Mouse (Mus musculus) forebrain, embryonic 15.5 days (tissue): ENCODE measurements around the gene Lypd5. TPM values are rescaled to one million over a fixed set of nuclear protein-coding genes. Genes with fewer than 3 reads are reported as not detected.

Experiments
- ATAC-seq: fragments of 200-750 bp; cut with Nextera tagmentation; replicated peaks from 2 replicates; pipeline ENCODE4 v1.8.0; 2017; ENCODE audit warnings: mild to moderate bottlenecking, moderate TSS enrichment, moderate library complexity
- H3K27ac ChIP-seq: fragments of 300-500 bp; sonication (generic); replicated peaks from 2 replicates; pipeline ENCODE4 v1.5.1; 2015; ENCODE audit warnings: mild to moderate bottlenecking, inconsistent platforms
- H3K27me3 ChIP-seq: fragments of 300-500 bp; sonication (generic); 2 replicates; pipeline ENCODE4 v1.6.1; 2015; ENCODE audit warnings: inconsistent platforms
- H3K36me3 ChIP-seq: fragments of 300-500 bp; sonication (generic); 2 replicates; pipeline ENCODE4 v1.6.1; 2015; ENCODE audit warnings: mild to moderate bottlenecking, inconsistent platforms
- H3K4me1 ChIP-seq: fragments of 300-500 bp; sonication (generic); 2 replicates; pipeline ENCODE4 v1.6.1; 2015; ENCODE audit warnings: inconsistent platforms
- H3K4me2 ChIP-seq: fragments of 300-500 bp; sonication (generic); replicated peaks from 2 replicates; pipeline ENCODE4 v1.6.1; 2015; ENCODE audit warnings: mild to moderate bottlenecking, inconsistent platforms
- H3K4me3 ChIP-seq: fragments of 300-500 bp; sonication (generic); 2 replicates; pipeline ENCODE4 v1.5.1; 2015; ENCODE audit warnings: mild to moderate bottlenecking, inconsistent platforms
- H3K9ac ChIP-seq: fragments of 300-500 bp; sonication (generic); replicated peaks from 2 replicates; pipeline ENCODE4 v1.6.1; 2015; ENCODE audit warnings: mild to moderate bottlenecking, inconsistent platforms
- H3K9me3 ChIP-seq: fragments of 300-500 bp; sonication (generic); 2 replicates; pipeline ENCODE4 v1.6.1; 2016; ENCODE audit warnings: inconsistent platforms
- WGBS: fragments of 180-500 bp; shearing (Covaris S2); methylation state at CpG from one replicate; pipeline ENCODE4 v1.1.7; 2015; ENCODE audit warnings: mixed read lengths; 5-methylcytosine and 5-hydroxymethylcytosine counted together
- polyA plus RNA-seq: library from polyadenylated mRNA; unstranded; fragments of >200 nt; fragmentation: Nextera tagmentation; extraction: Ambion mirVana; gene quantifications from 2 replicates; pipeline ENCODE4 v1.2.1, GENCODE M21; 2015

The Lypd5 gene
- polyA plus RNA-seq, 1 experiment from 2014 or later: not detected

DNA sequence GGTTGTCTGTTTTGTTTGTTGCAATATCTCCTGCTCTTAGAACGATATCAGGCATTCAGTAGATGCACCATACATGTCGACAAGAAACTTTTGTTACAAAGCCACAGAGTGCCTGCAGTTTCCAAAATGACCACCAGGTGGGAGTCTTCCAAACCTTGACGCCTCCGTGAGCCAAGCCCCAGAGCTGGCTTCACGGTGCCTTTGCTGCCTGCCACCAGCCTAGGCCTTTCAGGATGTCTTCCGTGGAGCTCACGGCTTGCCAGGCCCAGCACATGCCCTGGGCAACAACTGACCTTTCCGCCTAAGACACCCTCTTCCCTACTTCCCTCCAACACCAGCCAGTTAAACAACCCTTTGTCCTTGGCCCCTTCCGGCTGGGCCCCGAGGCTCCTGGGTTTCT lies 15.8 kb downstream of the Lypd5 start:
- H3K4me1 ChIP-seq: no peaks in the 10 kb centered on the region
- H3K27ac ChIP-seq: no peak overlapping the region
- H3K9me3 ChIP-seq: no peaks in the 10 kb centered on the region
- no peak overlapping the region for H3K9ac ChIP-seq
- H3K27me3 ChIP-seq: peaks cover 3% of the 10 kb centered on the region; the same call in 1 of the 2 replicates
- 21% methylated on average over 10 of the region's 10 CpGs for WGBS
- no peaks in the 10 kb centered on the region for H3K36me3 ChIP-seq
- H3K4me3 ChIP-seq: no peak overlapping the region
- no peak overlapping the region for H3K4me2 ChIP-seq
- ATAC-seq: peak; percentile 76

DNA sequence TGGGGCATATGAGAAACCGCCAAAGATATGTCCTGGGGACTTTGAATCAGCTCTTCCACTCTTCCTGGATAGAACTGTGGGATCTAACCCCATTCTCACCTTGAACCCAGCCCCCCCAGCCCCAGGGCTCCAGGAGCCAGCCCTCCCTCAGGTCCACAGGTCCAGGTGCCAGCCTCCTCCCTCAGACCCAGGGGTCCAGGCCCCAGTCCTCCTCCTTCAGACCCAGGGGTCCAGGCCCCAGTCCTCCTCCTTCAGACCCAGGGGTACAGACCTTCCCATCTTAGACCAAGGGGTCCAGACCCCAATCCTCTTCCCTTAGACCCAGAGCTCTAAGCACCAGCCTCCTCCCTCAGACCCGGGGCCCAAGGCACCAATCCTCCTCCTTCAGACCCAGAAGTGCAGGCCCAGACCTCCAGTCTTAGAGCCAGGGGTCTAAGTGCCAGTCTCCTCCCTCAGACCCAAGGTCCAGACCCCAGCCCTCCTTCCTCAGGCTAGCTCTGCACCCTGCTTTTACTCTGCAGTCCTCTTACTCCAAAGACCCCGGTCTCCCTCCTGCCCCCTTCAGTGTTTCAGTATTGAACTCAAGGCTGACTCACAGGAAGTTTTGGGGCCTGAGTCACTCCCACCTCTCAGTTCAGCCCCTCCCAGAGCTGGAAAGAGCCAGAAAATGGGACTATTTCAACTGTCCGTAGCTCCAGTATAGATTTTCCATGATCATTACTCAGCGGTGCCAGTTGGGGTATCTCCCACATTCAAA lies 16.4 kb downstream of the Lypd5 start:
- no peaks in the 10 kb centered on the region for H3K4me1 ChIP-seq
- H3K27ac ChIP-seq: no peak overlapping the region
- H3K27me3 ChIP-seq: peaks cover 3% of the 10 kb centered on the region; the same call in 1 of the 2 replicates
- peak; percentile 36 for ATAC-seq
- H3K9me3 ChIP-seq: no peaks in the 10 kb centered on the region
- no peaks in the 10 kb centered on the region for H3K36me3 ChIP-seq
- H3K4me3 ChIP-seq: no peak overlapping the region
- H3K4me2 ChIP-seq: no peak overlapping the region
- WGBS: 82% methylated on average over 5 of the region's 5 CpGs
- no peak overlapping the region for H3K9ac ChIP-seq

GRCm38 (mm10) chr7:24366716-24367632 lies 18.0 kb downstream of the Lypd5 start:
- no peaks in the 10 kb centered on the region for H3K4me1 ChIP-seq
- no peak overlapping the region for H3K4me3 ChIP-seq
- H3K36me3 ChIP-seq: no peaks in the 10 kb centered on the region
- H3K4me2 ChIP-seq: no peak overlapping the region
- H3K9ac ChIP-seq: no peak overlapping the region
- peaks cover 3% of the 10 kb centered on the region; the same call in 1 of the 2 replicates for H3K27me3 ChIP-seq
- WGBS: 75% methylated on average over 13 of the region's 15 CpGs
- no peaks in the 10 kb centered on the region for H3K9me3 ChIP-seq
- ATAC-seq: no peak
- H3K27ac ChIP-seq: no peak overlapping the region

DNA sequence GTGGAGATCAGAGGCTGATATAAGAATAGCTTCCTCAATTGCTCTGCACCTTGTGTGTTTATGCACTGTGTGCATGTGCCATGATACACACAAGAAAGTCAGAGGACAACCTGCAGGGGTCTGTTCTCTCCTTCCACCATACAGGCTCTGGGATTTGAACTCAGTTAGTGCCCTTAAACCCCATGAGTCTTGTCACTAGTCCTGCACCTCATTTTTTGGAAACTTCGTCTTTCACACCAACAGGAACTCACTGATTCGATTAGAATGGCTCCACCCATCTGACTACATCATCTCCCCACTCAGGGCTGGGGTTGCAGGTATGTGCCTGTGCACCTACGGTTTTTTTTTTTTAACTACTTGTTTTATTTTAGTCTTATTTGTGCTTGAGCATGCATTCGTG lies 19.2 kb downstream of the Lypd5 start:
- H3K36me3 ChIP-seq: no peaks in the 10 kb centered on the region
- H3K9me3 ChIP-seq: no peaks in the 10 kb centered on the region
- H3K27me3 ChIP-seq: peaks cover 3% of the 10 kb centered on the region; the same call in 1 of the 2 replicates
- no peak overlapping the region for H3K27ac ChIP-seq
- H3K9ac ChIP-seq: no peak overlapping the region
- H3K4me3 ChIP-seq: no peak overlapping the region
- WGBS: 65% methylated on average over 4 of the region's 4 CpGs
- no peak for ATAC-seq
- peaks cover 1% of the 10 kb centered on the region for H3K4me1 ChIP-seq
- H3K4me2 ChIP-seq: no peak overlapping the region

DNA sequence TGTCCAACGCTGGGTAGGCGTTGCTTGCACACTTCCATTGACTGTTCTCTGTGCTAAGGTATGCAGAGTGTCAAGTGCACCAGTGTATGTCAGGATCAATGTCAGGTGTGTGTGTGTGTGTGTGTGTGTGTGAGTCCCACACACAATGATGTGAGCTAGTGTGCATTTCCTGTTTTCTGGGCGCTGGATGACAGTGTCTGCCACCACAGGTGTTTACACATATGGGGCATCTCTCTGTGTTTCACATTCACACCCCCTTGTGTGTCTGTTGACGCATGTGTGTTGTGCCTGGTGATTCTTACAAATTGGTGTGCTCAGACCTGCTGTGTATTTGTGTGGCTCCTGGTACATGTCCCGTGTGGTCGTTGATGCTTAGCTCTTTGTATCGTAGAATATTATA lies 19.9 kb downstream of the Lypd5 start:
- ATAC-seq: no peak
- 88% methylated on average over 7 of the region's 7 CpGs for WGBS
- H3K9me3 ChIP-seq: no peaks in the 10 kb centered on the region
- H3K9ac ChIP-seq: no peak overlapping the region
- peaks cover 3% of the 10 kb centered on the region; the same call in 1 of the 2 replicates for H3K27me3 ChIP-seq
- no peak overlapping the region for H3K4me3 ChIP-seq
- no peaks in the 10 kb centered on the region for H3K36me3 ChIP-seq
- no peak overlapping the region for H3K4me2 ChIP-seq
- peaks cover 8% of the 10 kb centered on the region for H3K4me1 ChIP-seq
- no peak overlapping the region for H3K27ac ChIP-seq

GRCm38 (mm10) chr7:24369731-24370541 lies 20.9 kb downstream of the Lypd5 start, which contains the start of gene Kcnn4:
Kcnn4 (plus strand) TSS chr7:24370263.
- no peaks in the 10 kb centered on the region for H3K9me3 ChIP-seq
- H3K4me1 ChIP-seq: peaks cover 10% of the 10 kb centered on the region
- H3K9ac ChIP-seq: no peak within 1 kb of the TSS
- no peaks in the 10 kb centered on the region for H3K36me3 ChIP-seq
- H3K4me3 ChIP-seq: no peak within 1 kb of the TSS
- H3K27me3 ChIP-seq: no peaks in the 10 kb centered on the region
- ATAC-seq: no peak
- H3K4me2 ChIP-seq: no peak within 1 kb of the TSS
- H3K27ac ChIP-seq: no peak within 1 kb of the TSS
- WGBS: 46% methylated on average over 23 of the region's 23 CpGs

- Histone ChIP-seq H3K27me3 (no peaks in the 10 kb centered on the region), H3K9ac (no peak overlapping the region), H3K9me3 (no peaks in the 10 kb centered on the region), H3K4me2 (no peak overlapping the region), H3K27ac (no peak overlapping the region), H3K4me1 (peaks cover 10% of the 10 kb centered on the region), H3K36me3 (no peaks in the 10 kb centered on the region), H3K4me3 (no peak overlapping the region)
- 80% methylated on average over 7 of the region's 7 CpGs for WGBS
- ATAC-seq: no peak
These were observed 22.2 kb downstream of the Lypd5 start for GRCm38 (mm10) chr7:24371012-24371808.

DNA sequence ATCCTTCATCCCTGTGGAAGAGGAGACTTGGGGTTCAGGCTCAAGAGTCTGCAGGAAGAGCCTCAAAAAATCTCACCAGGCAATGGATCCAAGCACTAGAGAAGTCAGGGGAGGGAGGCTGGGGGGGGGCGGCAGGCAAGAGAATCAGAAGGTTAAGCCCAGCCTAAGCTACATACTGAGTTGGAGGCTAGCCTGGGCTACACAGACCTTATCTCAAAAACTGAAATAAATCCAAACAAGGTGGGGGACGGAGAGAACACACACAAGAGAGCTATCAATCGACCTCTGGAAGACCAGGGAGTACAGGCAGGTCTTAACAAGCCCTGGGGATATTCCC lies 22.8 kb downstream of the Lypd5 start:
- WGBS: 75% methylated on average over 3 of the region's 3 CpGs
- peaks cover 10% of the 10 kb centered on the region for H3K4me1 ChIP-seq
- H3K27ac ChIP-seq: no peak overlapping the region
- H3K4me3 ChIP-seq: no peak overlapping the region
- no peaks in the 10 kb centered on the region for H3K27me3 ChIP-seq
- H3K9me3 ChIP-seq: no peaks in the 10 kb centered on the region
- ATAC-seq: no peak
- no peak overlapping the region for H3K4me2 ChIP-seq
- no peaks in the 10 kb centered on the region for H3K36me3 ChIP-seq
- H3K9ac ChIP-seq: no peak overlapping the region

DNA sequence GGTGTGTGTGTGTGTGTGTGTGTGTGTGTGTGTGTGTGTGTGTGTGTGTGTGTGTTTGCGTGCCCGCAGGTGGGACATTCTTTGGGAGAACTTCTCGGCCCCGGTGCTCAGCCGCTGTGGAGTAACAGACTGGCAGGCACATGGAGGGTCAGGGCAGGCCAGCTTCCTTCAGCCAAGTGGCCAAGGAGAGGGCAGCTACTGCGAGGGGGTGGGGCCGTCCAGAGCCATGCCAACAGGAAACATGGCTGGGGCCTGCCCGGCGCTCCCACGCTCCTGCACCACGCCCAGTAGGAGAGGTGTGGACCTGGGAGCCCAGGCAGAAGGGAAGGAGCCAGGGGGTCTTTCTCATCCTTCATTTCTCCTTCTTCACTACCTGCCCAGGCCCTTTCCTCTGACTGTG lies 23.3 kb downstream of the Lypd5 start:
- WGBS: 94% methylated on average over 9 of the region's 11 CpGs
- H3K27me3 ChIP-seq: peaks cover 4% of the 10 kb centered on the region; the same call in 1 of the 2 replicates
- H3K9me3 ChIP-seq: no peaks in the 10 kb centered on the region
- no peak overlapping the region for H3K4me3 ChIP-seq
- H3K4me2 ChIP-seq: no peak overlapping the region
- peaks cover 16% of the 10 kb centered on the region for H3K4me1 ChIP-seq
- ATAC-seq: no peak
- no peak overlapping the region for H3K9ac ChIP-seq
- H3K27ac ChIP-seq: no peak overlapping the region
- no peaks in the 10 kb centered on the region for H3K36me3 ChIP-seq

GRCm38 (mm10) chr7:24372786-24373185 lies 23.8 kb downstream of the Lypd5 start:
- ATAC-seq: no peak
- no peak overlapping the region for H3K4me2 ChIP-seq
- H3K27ac ChIP-seq: 0 out of 2 replicates have a peak overlapping the region, but pooled peaks have one; percentile 52
- no peaks in the 10 kb centered on the region for H3K9me3 ChIP-seq
- peaks cover 7% of the 10 kb centered on the region; the same call in 1 of the 2 replicates for H3K27me3 ChIP-seq
- no peaks in the 10 kb centered on the region for H3K36me3 ChIP-seq
- H3K4me3 ChIP-seq: no peak overlapping the region
- WGBS: 72% methylated on average over 4 of the region's 4 CpGs
- peaks cover 18% of the 10 kb centered on the region for H3K4me1 ChIP-seq
- H3K9ac ChIP-seq: no peak overlapping the region
